Mouse (Mus musculus) lung, embryonic 14.5 days (tissue): ENCODE results near the gene Pdk2. TPM values are rescaled to one million over a fixed set of nuclear protein-coding genes. Genes with fewer than 3 reads are reported as not detected.
A peak's percentile ranks its signal among the peaks of the same experiment; 100 is the strongest.

Experiments used
- ATAC-seq: fragments of 200-750 bp; cut with Nextera tagmentation; 2 replicates; pipeline ENCODE4 v1.8.0; 2017; ENCODE audit warnings: mild to moderate bottlenecking, moderate TSS enrichment, moderate library complexity; ENCODE audit not compliant: insufficient read depth
- DNase-seq: peaks from one replicate; pipeline ENCODE4 v3.0.0-alpha.2; 2015
- H3K27ac ChIP-seq: fragments of 300-500 bp; sonication (generic); 2 replicates; pipeline ENCODE4 v1.5.1; 2014; ENCODE audit warnings: low read depth, mild to moderate bottlenecking, moderate library complexity
- H3K27me3 ChIP-seq: fragments of 300-500 bp; sonication (generic); 2 replicates; pipeline ENCODE4 v1.6.1; 2014; ENCODE audit warnings: low read length, control low read depth; ENCODE audit not compliant: insufficient read depth
- H3K36me3 ChIP-seq: fragments of 300-500 bp; sonication (generic); 2 replicates; pipeline ENCODE4 v1.6.1; 2014; ENCODE audit warnings: control low read depth; ENCODE audit not compliant: insufficient read depth
- H3K4me1 ChIP-seq: fragments of 300-500 bp; sonication (generic); 2 replicates; pipeline ENCODE4 v1.6.1; 2014; ENCODE audit warnings: antibody characterized with exemption, control low read depth; ENCODE audit not compliant: insufficient read depth
- H3K4me2 ChIP-seq: fragments of 300-500 bp; sonication (generic); 2 replicates; pipeline ENCODE4 v1.6.1; 2014; ENCODE audit warnings: mild to moderate bottlenecking
- H3K4me3 ChIP-seq: fragments of 300-500 bp; sonication (generic); 2 replicates; pipeline ENCODE4 v1.5.1; 2014; ENCODE audit warnings: low read depth, low read length
- H3K9ac ChIP-seq: fragments of 300-500 bp; sonication (generic); 2 replicates; pipeline ENCODE4 v1.6.1; 2014
- H3K9me3 ChIP-seq: fragments of 300-500 bp; sonication (generic); 2 replicates; pipeline ENCODE4 v1.6.1; 2016; ENCODE audit warnings: low read depth, low read length, control low read depth
- CTCF ChIP-seq: IDR thresholded peaks from 2 replicates; pipeline ENCODE4 v1.5.1; 2016; ENCODE audit warnings: antibody characterized with exemption, low read depth
- WGBS: fragments of 180-500 bp; shearing (Covaris S2); extraction: QIAGEN DNeasy Blood & Tissue Kit; methylation state at CpG from one replicate; pipeline ENCODE4 v1.1.7; 2014; 5-methylcytosine and 5-hydroxymethylcytosine counted together
- polyA plus RNA-seq: library from polyadenylated mRNA; unstranded; fragments of >200 nt; fragmentation: Nextera tagmentation; extraction: Ambion mirVana; gene quantifications from 2 replicates; pipeline ENCODE4 v1.2.1, GENCODE M21; 2014

The Pdk2 gene
- polyA plus RNA-seq, 1 experiment from 2014 or later: 24.5 TPM

- H3K9ac ChIP-seq: no peak overlapping the region
- H3K36me3 ChIP-seq: no peaks in the 10 kb centered on the region
- no peak overlapping the region for H3K4me2 ChIP-seq
- 32% methylated on average over 5 of the region's 5 CpGs for WGBS
- ATAC-seq (no peak), DNase-seq (no peak)
- H3K4me1 ChIP-seq: peaks cover 30% of the 10 kb centered on the region
- no peak overlapping the region for H3K4me3 ChIP-seq
- no peak for TF ChIP-seq CTCF
- H3K9me3 ChIP-seq: no peaks in the 10 kb centered on the region
- no peaks in the 10 kb centered on the region for H3K27me3 ChIP-seq
- no peak overlapping the region for H3K27ac ChIP-seq
Measured at GRCm38 (mm10) chr11:95084811-95085382, 43.7 kb upstream of the Pdk2 start.

GRCm38 (mm10) chr11:95084175-95084574, 43.0 kb upstream of the Pdk2 start:
- no peaks in the 10 kb centered on the region for H3K27me3 ChIP-seq
- no peaks in the 10 kb centered on the region for H3K9me3 ChIP-seq
- H3K36me3 ChIP-seq: no peaks in the 10 kb centered on the region
- no peak overlapping the region for H3K4me3 ChIP-seq
- TF ChIP-seq CTCF: no peak
- ATAC-seq (no peak), DNase-seq (no peak)
- H3K4me1 ChIP-seq: peaks cover 36% of the 10 kb centered on the region
- H3K9ac ChIP-seq: no peak overlapping the region
- no peak overlapping the region for H3K4me2 ChIP-seq
- WGBS: 30% methylated on average over 4 of the region's 4 CpGs
- no peak overlapping the region for H3K27ac ChIP-seq

DNA sequence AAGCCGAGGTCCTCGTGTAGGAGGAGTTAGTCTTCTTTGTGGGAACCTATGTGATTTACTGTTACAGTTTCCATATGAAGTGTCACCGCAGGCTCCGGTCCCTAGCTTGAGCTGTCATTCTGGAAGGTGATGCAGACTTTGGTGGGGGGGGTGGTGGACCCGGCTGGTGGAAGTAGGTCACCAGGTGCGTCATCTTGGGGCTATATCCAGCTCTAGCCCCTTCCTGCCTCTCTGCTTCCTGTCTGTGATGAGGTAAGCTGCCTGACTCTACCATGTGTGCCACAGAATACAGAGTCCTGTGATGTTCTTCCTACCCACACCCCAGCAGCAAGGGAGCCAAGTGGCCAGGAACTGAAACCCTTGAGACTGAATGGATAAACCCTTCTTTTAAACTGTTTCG, 41.7 kb upstream of the Pdk2 start:
- Histone ChIP-seq H3K4me2 (no peak overlapping the region), H3K27me3 (peaks cover 5% of the 10 kb centered on the region; the same call in 1 of the 2 replicates), H3K4me1 (peaks cover 40% of the 10 kb centered on the region), H3K36me3 (no peaks in the 10 kb centered on the region), H3K4me3 (no peak overlapping the region), H3K27ac (no peak overlapping the region), H3K9ac (no peak overlapping the region), H3K9me3 (no peaks in the 10 kb centered on the region)
- ATAC-seq: no peak
- DNase-seq: no peak
- no peak for TF ChIP-seq CTCF
- WGBS: 85% methylated on average over 7 of the region's 7 CpGs

DNA sequence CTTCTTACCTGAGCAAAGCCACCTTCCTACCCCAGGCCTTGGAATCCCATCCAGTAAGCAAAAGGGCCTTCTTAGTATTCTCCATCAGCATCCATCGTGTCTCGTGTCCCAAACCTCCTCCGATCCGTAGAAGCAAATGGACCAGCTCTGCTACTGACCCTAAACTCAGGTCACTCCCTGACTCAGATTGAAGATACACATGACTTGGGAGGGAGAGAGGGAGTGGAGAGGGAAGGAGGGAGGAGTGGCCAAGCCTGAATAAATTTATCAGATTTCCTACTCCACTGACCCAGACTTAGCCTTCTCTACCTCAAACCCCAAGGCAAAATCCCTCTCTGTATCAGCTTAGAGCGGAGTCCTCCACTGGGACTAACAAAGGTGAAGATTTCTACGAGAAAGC, 39.6 kb upstream of the Pdk2 start:
- Histone ChIP-seq H3K4me2 (no peak overlapping the region), H3K27ac (no peak overlapping the region; the same call in 1 of the 2 replicates), H3K9me3 (no peaks in the 10 kb centered on the region), H3K27me3 (peaks cover 26% of the 10 kb centered on the region), H3K36me3 (no peaks in the 10 kb centered on the region), H3K9ac (no peak overlapping the region), H3K4me1 (peaks cover 29% of the 10 kb centered on the region), H3K4me3 (no peak overlapping the region)
- no peak for TF ChIP-seq CTCF
- ATAC-seq (no peak), DNase-seq (no peak)
- 69% methylated on average over 6 of the region's 6 CpGs for WGBS

- no peak for TF ChIP-seq CTCF
- ATAC-seq (no peak), DNase-seq (peak; percentile 60)
- Histone ChIP-seq H3K36me3 (no peaks in the 10 kb centered on the region), H3K4me2 (no peak overlapping the region; the same call in 1 of the 2 replicates), H3K4me1 (peaks cover 34% of the 10 kb centered on the region), H3K4me3 (no peak overlapping the region), H3K27me3 (peaks cover 36% of the 10 kb centered on the region), H3K9ac (no peak overlapping the region), H3K27ac (peak overlapping the region; percentile 9; the same call in 1 of the 2 replicates), H3K9me3 (no peaks in the 10 kb centered on the region)
- WGBS: 37% methylated on average over 6 of the region's 6 CpGs
Measured at GRCm38 (mm10) chr11:95079256-95079875, 38.2 kb upstream of the Pdk2 start.

GRCm38 (mm10) chr11:95077956-95078355, 36.8 kb upstream of the Pdk2 start:
- peaks cover 36% of the 10 kb centered on the region for H3K27me3 ChIP-seq
- WGBS: 52% methylated on average over 7 of the region's 7 CpGs
- H3K27ac ChIP-seq: no peak overlapping the region
- ATAC-seq (no peak), DNase-seq (no peak)
- TF ChIP-seq CTCF: no peak; the same call in 1 of the 2 replicates
- H3K4me2 ChIP-seq: peak overlapping the region; percentile 82; the same call in 1 of the 2 replicates
- H3K9me3 ChIP-seq: no peaks in the 10 kb centered on the region
- no peaks in the 10 kb centered on the region for H3K36me3 ChIP-seq
- no peak overlapping the region for H3K9ac ChIP-seq
- no peak overlapping the region for H3K4me3 ChIP-seq
- peaks cover 37% of the 10 kb centered on the region for H3K4me1 ChIP-seq

DNA sequence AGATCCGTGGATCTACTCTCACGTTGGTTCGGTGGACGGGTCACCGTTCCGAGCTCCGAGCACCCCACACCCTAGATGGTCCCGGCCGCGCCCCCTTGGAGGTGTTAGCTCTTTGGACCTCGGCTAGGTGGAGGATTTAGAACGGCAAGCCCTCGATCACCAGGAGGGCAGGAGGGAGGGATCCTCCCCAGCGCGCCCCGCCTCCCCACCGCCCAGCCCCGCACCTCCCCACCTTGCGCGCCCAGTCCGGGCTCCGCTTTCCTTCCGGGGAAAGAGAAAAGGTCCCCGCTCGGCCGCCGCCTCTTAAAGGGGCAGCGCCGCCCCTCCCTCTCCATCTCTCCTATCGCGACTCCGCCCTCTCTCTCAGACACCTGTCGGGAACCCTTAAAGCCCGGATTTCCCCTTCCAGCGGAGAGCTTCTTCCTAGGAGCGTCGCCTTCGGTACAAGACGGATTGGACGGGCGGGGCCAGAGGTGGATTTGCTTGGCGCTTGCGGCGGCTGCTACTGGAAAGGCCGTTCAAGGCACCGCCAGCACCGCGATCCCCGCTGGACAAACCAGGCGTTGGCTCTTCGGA, 35.5 kb upstream of the Pdk2 start, which contains the start of gene Itga3:
Gene Itga3 (minus strand): TSS at position 266 of the 576 bp plus-strand sequence.
- Histone ChIP-seq H3K4me3 (peak within 1 kb of the TSS; percentile 60), H3K27me3 (peaks cover 36% of the 10 kb centered on the region), H3K4me2 (peak within 1 kb of the TSS; percentile 82), H3K9me3 (no peaks in the 10 kb centered on the region), H3K9ac (peak within 1 kb of the TSS; percentile 65), H3K27ac (peak within 1 kb of the TSS; percentile 87), H3K4me1 (peaks cover 45% of the 10 kb centered on the region), H3K36me3 (no peaks in the 10 kb centered on the region)
- DNase-seq (peak; percentile 83), ATAC-seq (peak; percentile 76)
- no peak for TF ChIP-seq CTCF
- 1% methylated on average over 48 of the region's 51 CpGs for WGBS
